Mouse (Mus musculus) left cerebral cortex, postnatal 25 days (tissue): ENCODE results near the gene Trap1a. TPM values are rescaled to one million over a fixed set of nuclear protein-coding genes. Genes with fewer than 3 reads are reported as not detected.
A peak's percentile ranks its signal among the peaks of the same experiment; 100 is the strongest.
"Not testable (repeated sequence)": the region's sequence is repeated elsewhere in the genome, so short reads cannot be mapped to it uniquely, and the experiment has no call there.

Experiments used
- DNase-seq, 2 experiments: peaks; one replicate each; pipeline ENCODE4 v3.0.0; 2022; ENCODE audit warnings: low spot score in 2 of 2, mixed read lengths in 1 of 2
- intact Hi-C: fragments of 180-260 bp; cut with DNase I; formaldehyde crosslinking; loops from one replicate; pipeline ENCODE4 v1.15.1; 2025
- total RNA-seq, 2 experiments: library from RNA; stranded (reverse); gene quantifications; 2 replicates each; pipeline ENCODE4 v1.2.3; 2021

Trap1a gene
- not detected for total RNA-seq

DNA sequence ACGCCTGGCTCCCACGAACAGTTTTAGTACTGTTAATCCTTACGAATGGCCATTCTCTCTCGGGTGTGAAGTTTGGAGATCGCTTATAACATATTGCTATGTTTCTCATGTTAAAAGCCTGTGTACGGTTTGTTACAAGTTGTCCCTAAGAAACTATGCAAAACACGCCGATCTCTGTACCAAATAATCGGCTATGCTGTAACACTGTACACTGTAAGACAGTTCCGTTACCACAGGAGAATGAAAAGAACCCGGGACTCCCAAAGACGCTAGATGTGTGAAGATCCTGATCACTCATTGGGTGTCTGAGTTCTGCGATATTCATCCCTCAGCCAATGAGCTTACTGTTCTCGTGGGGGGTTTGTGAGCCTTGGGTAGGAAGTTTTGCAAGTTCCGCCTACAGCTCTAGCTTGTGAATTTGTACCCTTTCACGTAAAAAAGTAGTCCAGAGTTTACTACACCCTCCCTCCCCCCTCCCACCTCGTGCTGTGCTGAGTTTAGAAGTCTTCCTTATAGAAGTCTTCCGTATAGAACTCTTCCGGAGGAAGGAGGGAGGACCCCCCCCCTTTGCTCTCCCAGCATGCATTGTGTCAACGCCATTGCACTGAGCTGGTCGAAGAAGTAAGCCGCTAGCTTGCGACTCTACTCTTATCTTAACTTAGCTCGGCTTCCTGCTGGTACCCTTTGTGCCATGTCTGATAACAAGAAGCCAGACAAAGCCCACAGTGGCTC is at the start of gene Trap1a:
Trap1a (plus strand) TSS at position 421 of the 732 bp plus-strand sequence.
- intact Hi-C loops: loop anchor here (2.0 kb wide), 1 partner anchor 67 kb away; no protein-coding TSS in a partner anchor
- no peak for DNase-seq

- intact Hi-C loops: no loop called here
- DNase-seq: no peak
Observed at GRCm38 (mm10) chrX:139293114-139293513, 40.4 kb upstream of the Trap1a start.

DNA sequence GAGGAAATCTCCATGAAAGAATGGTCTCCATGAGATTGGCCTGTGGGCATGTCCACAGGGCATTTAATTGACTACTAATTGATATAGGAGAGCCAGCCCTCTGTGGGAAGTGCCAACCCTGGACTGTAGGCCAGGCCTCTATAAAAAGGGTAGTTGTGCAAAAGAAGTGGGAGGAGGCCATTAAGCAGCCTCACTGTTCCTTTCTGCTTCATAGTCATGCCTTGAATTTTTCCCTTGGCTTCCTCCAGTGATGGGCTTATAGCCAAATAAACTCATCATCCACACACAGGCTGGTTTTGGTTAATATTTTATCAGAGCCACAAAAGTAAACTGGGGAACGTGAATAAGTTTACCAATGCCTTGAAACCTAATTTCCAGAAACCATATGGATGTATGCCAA is 38.2 kb upstream of the Trap1a start:
- intact Hi-C loops: no loop called here
- DNase-seq: no peak

- DNase-seq, intact Hi-C loops: not testable (repeated sequence)
Observed at GRCm38 (mm10) chrX:139317356-139317755, 16.1 kb upstream of the Trap1a start.

- DNase-seq: no peak
- intact Hi-C loops: loop anchor here (2.0 kb wide), 1 partner anchor 68 kb away; no protein-coding TSS in a partner anchor
Observed at GRCm38 (mm10) chrX:139332583-139332982, 900 bp upstream of the Trap1a start.

DNA sequence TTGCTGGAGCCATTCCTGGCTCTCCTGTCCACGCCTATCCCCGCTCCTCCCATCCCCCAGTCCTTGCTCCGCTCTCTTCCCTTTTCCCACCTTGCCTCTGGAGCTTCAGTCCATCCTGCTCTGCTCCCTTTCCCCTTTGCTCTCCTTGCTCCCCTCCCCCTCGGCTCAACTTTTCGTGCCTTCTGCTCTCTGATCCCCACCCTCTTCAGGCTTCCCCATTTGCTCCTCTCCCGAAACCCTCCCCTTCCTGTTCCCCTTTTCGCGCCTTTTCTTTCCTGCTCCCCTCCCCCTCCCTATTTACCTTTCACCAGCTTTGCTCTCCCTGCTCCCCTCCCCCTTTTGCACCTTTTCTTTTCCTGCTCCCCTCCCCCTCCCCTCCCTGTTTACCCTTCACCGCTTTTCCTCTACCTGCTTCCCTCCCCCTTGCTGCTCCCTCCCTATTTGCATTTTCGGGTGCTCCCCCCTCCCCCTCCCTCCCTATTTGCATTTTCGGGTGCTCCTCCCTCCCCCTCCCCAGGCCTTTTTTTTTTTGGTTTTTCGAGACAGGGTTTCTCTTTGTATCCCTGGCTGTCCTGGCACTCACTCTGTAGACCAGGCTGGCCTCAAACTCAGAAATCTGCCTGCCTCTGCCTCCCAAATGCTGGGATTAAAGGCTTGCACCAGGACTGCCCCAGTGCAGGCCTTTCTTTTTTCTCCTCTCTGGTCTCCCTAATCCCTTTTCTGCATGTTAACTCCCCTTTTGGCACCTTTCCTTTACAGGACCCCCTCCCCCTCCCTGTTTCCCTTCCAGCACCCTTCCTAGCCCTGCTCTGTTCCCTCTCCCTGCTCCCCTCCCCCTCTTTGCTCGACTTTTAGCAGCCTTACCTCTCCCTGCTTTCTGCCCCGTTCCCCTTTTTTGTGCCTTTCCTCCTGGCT is 1.3 kb downstream of the Trap1a start:
- no peak for DNase-seq
- intact Hi-C loops: no loop called here

- intact Hi-C loops: no loop called here
- DNase-seq: no peak
Observed at GRCm38 (mm10) chrX:139335419-139336074, 2.1 kb downstream of the Trap1a start.

DNA sequence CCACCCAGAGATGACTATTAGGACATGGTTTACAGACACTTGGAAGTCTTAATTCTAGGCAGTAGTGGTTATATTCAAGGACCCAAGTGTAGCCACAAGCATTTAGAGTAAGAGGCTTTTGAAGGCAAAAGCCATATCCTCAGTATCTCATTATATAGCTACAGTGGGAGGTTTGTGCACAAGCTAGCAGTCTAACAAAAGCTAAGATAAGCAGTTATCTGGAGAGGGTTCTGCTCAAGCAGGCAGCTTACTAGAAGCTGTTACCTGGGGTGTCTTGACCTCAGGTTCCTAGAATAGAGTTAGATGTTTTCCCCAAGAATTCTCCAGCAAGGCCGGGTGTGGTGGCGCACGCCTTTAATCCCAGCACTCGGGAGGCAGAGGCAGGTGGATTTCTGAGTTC is 6.1 kb downstream of the Trap1a start:
- intact Hi-C loops: no loop called here
- no peak for DNase-seq

DNA sequence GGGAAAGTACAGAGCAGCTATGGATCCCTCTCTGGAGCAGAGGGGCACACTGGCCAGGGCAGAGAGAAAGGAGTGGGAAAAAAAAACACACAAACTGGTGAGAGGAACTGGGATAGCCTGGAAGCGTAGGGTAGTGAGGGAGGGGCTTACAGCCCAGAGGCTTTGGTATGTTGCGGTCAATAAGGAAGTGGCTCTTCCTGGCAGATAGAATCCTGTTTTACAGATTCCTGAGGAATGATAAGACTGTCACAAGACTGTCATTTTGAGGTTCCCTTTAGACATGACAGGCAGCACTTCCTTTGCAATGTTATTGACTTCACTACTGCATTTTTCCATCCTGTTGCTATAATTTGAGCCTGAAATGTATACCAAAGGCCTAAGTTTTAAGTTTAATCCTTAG is 7.7 kb downstream of the Trap1a start:
- intact Hi-C loops: no loop called here
- DNase-seq: no peak

DNA sequence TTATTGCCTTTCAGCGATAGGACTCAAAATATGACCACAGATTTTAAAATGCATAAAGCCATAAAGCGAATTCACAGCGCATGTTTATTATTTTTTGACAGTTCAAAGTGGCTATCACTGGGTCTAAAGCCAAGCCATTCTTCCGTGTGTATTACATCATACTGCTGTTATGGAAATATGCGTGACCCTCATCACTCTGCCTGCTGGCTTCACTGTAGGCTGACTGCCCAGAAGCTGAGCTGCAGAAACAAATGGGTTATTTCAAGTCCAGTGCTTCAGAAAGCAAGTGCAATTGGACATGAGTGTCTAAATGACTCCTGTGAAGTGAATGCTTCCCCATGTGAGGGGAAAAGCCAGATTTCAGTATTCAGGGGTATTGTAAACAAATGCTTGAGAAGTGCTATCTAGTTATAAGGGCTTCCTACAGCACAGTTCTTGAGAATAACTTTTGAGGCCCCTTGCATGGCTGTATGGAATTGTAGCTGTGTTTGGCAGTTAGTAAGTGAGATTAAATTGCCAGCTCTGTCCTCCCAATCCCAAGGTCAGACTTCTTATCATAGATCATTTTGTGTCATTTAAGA is 18.8 kb downstream of the Trap1a start:
- intact Hi-C loops: no loop called here
- DNase-seq: no peak

GRCm38 (mm10) chrX:139357639-139358260 is 24.3 kb downstream of the Trap1a start:
- DNase-seq: no peak
- intact Hi-C loops: no loop called here

DNA sequence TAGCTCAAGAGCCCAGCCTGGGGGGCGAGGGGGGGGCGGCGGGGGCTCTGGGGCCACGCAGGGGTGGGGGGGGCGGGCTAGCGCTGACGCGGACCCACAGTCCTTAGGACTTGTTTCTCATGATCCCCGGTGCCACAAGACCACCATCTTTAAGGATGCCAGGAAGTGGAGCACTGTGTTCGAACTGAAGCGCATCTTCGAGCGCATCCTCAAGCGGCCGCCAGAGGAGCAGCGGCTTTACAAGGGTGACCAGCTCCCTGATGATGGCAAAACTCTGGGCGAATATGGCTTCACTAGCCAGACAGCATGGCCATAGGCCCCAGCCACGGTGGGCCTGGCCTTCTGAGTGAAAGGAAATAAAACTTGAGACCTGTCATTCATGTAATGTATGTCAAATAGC is 24.9 kb downstream of the Trap1a start:
- intact Hi-C loops: no loop called here
- no peak for DNase-seq

DNA sequence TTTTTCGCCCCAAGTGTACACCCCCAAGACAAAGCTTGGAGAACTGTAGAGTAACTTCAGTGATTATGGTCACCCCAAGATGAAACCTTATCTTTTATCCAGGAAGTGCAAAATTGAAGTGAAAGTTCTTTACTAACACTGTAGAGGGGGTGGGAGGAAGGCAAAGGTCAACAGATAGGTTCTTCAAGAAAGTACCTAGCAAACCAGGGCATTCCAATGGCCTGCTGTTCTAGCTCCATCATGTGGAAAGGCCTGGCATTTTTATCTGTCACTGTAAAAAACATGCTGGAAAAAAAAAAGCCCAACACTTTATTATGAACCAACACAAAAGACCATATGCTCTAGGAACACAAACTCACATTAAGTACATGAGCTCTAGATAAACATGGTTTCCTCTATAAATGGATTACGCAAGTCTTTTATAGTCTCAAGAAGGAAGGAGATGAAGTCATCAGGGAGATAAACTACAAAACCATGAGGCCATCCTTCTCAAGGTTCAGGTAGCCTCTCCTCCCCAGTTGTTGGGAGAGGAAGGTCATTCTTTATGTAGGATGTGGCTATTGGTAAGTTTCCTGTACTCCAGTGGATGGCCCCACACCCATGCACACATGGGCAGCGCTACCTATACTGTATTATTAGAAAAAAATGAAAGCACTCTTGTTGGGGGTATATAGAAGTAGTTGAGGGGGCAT is 33.5 kb downstream of the Trap1a start:
- DNase-seq: no peak
- intact Hi-C loops: loop anchor here (5.0 kb wide), 1 partner anchor 145 kb away; no protein-coding TSS in a partner anchor

DNA sequence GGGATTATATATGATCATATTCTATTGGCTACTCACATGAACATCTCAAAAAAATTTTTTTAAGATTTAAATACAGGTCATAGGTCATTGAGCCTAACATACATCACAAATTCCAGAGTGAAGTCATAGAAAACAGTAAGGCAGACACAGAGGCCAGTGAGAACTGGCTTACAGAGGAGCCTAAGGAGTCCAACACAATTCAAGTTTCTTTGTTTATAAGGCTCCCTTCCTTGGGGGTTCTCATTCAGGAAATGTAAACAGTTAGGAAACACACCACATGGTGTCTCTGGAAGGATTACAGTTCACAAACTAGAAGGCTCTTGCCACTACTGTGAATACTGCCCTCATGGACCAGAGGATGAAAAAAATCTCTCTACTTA is 34.0 kb downstream of the Trap1a start:
- intact Hi-C loops: loop anchor here (5.0 kb wide), 1 partner anchor 145 kb away; no protein-coding TSS in a partner anchor
- no peak for DNase-seq

GRCm38 (mm10) chrX:139369122-139369521 is 35.6 kb downstream of the Trap1a start:
- intact Hi-C loops: loop anchor here (5.0 kb wide), 1 partner anchor 147 kb away; no protein-coding TSS in a partner anchor
- DNase-seq: peak in 1 of 2 experiments; percentile 23

DNA sequence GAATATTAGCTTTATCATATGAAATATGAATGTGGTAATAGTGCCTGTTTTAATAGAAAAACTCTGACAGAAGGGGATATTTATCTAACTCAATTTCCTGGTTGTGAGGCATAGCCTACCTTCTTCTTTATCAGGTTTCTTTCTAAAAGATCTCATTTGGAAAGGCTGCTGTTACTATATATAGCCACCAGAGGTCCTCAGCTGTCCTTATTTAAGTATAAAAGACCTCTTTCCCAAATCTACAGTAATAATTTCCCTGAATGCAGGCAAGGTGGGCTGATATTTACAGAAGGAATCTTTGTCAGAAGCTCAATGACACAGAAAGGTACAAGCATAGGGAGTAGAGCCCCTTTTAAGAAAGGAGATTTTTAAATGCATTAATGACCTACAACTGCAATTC is 39.2 kb downstream of the Trap1a start:
- intact Hi-C loops: loop anchor here (2.0 to 10.0 kb wide), 2 partner anchors 390 to 462 kb away; no protein-coding TSS in a partner anchor
- DNase-seq: peak in 1 of 2 experiments; percentile 28
